Mouse (Mus musculus) neural tube, embryonic 13.5 days (tissue): ENCODE measurements around the gene Kncn. TPM values are rescaled to one million over a fixed set of nuclear protein-coding genes. Genes with fewer than 3 reads are reported as not detected.
A peak's percentile ranks its signal among the peaks of the same experiment; 100 is the strongest.

Experiments
- ATAC-seq: fragments of 200-750 bp; cut with Nextera tagmentation; 2 replicates; pipeline ENCODE4 v1.8.0; 2017; ENCODE audit warnings: low read depth, mild to moderate bottlenecking, moderate TSS enrichment, moderate library complexity
- H3K27ac ChIP-seq: fragments of 300-500 bp; sonication (generic); replicated peaks from 2 replicates; pipeline ENCODE4 v1.5.1; 2015; ENCODE audit warnings: moderate library complexity, mild to moderate bottlenecking, inconsistent platforms
- H3K27me3 ChIP-seq: fragments of 300-500 bp; sonication (generic); 2 replicates; pipeline ENCODE4 v1.6.1; 2015; ENCODE audit warnings: mild to moderate bottlenecking, inconsistent platforms
- H3K36me3 ChIP-seq: fragments of 300-500 bp; sonication (generic); 2 replicates; pipeline ENCODE4 v1.6.1; 2015; ENCODE audit warnings: mild to moderate bottlenecking, inconsistent platforms
- H3K4me1 ChIP-seq: fragments of 300-500 bp; sonication (generic); replicated peaks from 2 replicates; pipeline ENCODE4 v1.6.1; 2015; ENCODE audit warnings: inconsistent platforms
- H3K4me2 ChIP-seq: fragments of 300-500 bp; sonication (generic); 2 replicates; pipeline ENCODE4 v1.6.1; 2015; ENCODE audit warnings: inconsistent platforms, mild to moderate bottlenecking, moderate library complexity
- H3K4me3 ChIP-seq: fragments of 300-500 bp; sonication (generic); 2 replicates; pipeline ENCODE4 v1.5.1; 2015; ENCODE audit warnings: mild to moderate bottlenecking, inconsistent platforms
- H3K9ac ChIP-seq: fragments of 300-500 bp; sonication (generic); 2 replicates; pipeline ENCODE4 v1.6.1; 2015; ENCODE audit warnings: moderate library complexity, mild to moderate bottlenecking, inconsistent platforms
- H3K9me3 ChIP-seq: fragments of 300-500 bp; sonication (generic); 2 replicates; pipeline ENCODE4 v1.6.1; 2016; ENCODE audit warnings: inconsistent platforms
- WGBS: fragments of 180-500 bp; shearing (Covaris S2); methylation state at CpG from one replicate; pipeline ENCODE4 v1.1.7; 2015; 5-methylcytosine and 5-hydroxymethylcytosine counted together
- polyA plus RNA-seq: library from polyadenylated mRNA; unstranded; fragments of >200 nt; fragmentation: Nextera tagmentation; extraction: Ambion mirVana; gene quantifications from 2 replicates; pipeline ENCODE4 v1.2.1, GENCODE M21; 2015

The Kncn gene
- polyA plus RNA-seq, 1 experiment from 2014 or later: 0.42 TPM

DNA sequence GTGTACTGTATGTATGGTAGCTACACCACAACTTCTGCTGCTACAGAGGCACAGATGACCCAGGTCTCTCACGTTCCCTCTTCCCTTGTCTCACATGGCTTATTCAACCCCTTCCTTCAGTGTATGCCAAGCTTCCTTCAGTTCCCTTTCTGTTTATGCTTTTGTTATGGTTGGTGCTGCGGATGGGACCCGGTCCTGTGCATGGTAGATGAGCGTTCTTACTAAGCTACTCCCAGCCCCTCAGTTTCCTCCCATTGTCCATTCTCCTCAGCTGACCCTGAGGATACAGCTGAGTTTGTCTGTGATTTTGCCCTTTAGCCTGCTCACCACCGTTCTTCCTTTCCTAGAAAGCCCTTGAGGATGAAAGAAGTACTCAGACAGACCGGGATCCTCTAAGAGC lies 32.6 kb upstream of the Kncn start:
- 91% methylated on average over 6 of the region's 6 CpGs for WGBS
- ATAC-seq: no peak

DNA sequence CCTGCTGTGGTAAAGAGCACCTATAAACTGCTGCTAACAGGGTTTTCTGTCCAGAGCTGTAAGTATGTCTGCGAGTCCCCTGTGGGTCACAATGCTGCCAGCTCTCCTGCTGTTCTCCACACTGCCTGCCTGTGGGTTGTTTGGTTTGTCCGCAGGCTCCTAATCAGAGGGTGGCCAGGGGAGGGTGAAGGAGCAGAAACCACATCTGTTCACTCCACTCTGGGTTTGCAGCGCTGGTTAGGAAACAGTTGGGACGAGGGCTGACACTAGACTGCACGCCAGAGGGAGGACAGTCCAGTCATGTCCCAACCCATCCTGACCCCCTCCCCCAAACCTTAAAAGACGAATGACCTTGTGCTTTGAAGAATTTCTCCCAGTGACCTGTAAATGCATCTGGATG lies 29.1 kb upstream of the Kncn start:
- Histone ChIP-seq H3K9ac (peak overlapping the region; percentile 10; the same call in 1 of the 2 replicates), H3K4me3 (no peak overlapping the region), H3K4me2 (no peak overlapping the region), H3K27me3 (no peaks in the 10 kb centered on the region), H3K4me1 (peaks cover 38% of the 10 kb centered on the region), H3K27ac (peak overlapping the region; percentile 50; the same call in 1 of the 2 replicates), H3K36me3 (peaks cover 35% of the 10 kb centered on the region), H3K9me3 (no peaks in the 10 kb centered on the region)
- no peak for ATAC-seq
- 49% methylated on average over 6 of the region's 6 CpGs for WGBS

More for the DNA sequence above, 32.6 kb upstream of the Kncn start:
- peaks cover 33% of the 10 kb centered on the region for H3K36me3 ChIP-seq
- no peak overlapping the region for H3K9ac ChIP-seq
- no peak overlapping the region for H3K4me2 ChIP-seq
- no peaks in the 10 kb centered on the region for H3K9me3 ChIP-seq
- peaks cover 31% of the 10 kb centered on the region for H3K4me1 ChIP-seq
- H3K27me3 ChIP-seq: no peaks in the 10 kb centered on the region
- no peak overlapping the region for H3K4me3 ChIP-seq
- no peak overlapping the region for H3K27ac ChIP-seq

DNA sequence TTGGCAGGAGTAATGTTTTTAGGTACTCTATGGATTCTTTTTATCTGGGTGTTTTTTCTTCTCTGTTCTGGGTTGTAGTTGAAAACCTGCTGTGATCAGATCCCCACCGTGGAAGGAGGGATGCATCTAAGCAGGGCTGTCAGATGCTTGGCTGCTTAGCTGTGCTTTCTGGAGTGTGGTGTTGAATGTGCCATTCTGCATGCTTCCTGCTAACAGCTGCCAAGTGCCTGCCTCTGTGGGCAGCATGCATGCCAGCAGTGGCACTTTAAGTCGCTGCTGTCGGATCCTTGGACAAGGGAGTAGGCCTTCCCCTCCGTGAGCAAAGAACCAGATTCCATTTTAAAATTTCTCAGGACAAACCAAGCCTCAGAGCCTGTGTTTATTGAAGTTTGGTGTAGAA lies 28.6 kb upstream of the Kncn start:
- H3K27ac ChIP-seq: peak overlapping the region; percentile 50; the same call in 1 of the 2 replicates
- peak overlapping the region; percentile 10; the same call in 1 of the 2 replicates for H3K9ac ChIP-seq
- H3K27me3 ChIP-seq: no peaks in the 10 kb centered on the region
- WGBS: 61% methylated on average over 4 of the region's 4 CpGs
- H3K4me2 ChIP-seq: no peak overlapping the region
- H3K36me3 ChIP-seq: peaks cover 37% of the 10 kb centered on the region
- ATAC-seq: no peak
- no peak overlapping the region for H3K4me3 ChIP-seq
- H3K9me3 ChIP-seq: no peaks in the 10 kb centered on the region
- peaks cover 38% of the 10 kb centered on the region for H3K4me1 ChIP-seq

DNA sequence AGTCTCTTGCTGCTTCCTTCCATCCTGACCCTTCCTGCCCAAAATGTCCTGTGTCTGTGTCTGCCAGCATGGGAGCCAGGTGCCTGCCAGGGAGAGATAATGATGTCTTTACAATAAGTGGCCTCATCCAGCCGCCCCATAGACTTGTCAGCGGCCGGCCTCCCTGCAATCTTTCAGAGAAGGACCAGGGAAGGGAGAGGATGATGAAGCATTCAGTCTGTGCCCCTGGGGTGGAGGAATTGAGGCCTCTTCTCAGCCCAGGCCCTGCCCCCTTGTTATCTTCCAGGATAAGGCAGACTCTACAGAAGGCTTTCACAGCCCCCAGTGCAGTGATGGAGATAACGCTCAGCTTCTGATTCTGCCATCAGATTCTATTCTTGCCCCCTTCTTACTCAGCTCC lies 27.9 kb upstream of the Kncn start:
- H3K4me2 ChIP-seq: no peak overlapping the region
- H3K4me3 ChIP-seq: no peak overlapping the region
- peaks cover 37% of the 10 kb centered on the region for H3K36me3 ChIP-seq
- H3K4me1 ChIP-seq: peaks cover 31% of the 10 kb centered on the region
- 0 out of 2 replicates have a peak overlapping the region, but pooled peaks have one; percentile 9 for H3K9ac ChIP-seq
- H3K27me3 ChIP-seq: no peaks in the 10 kb centered on the region
- no peaks in the 10 kb centered on the region for H3K9me3 ChIP-seq
- ATAC-seq: no peak
- 35% methylated on average over 4 of the region's 4 CpGs for WGBS
- H3K27ac ChIP-seq: peak overlapping the region; percentile 50

DNA sequence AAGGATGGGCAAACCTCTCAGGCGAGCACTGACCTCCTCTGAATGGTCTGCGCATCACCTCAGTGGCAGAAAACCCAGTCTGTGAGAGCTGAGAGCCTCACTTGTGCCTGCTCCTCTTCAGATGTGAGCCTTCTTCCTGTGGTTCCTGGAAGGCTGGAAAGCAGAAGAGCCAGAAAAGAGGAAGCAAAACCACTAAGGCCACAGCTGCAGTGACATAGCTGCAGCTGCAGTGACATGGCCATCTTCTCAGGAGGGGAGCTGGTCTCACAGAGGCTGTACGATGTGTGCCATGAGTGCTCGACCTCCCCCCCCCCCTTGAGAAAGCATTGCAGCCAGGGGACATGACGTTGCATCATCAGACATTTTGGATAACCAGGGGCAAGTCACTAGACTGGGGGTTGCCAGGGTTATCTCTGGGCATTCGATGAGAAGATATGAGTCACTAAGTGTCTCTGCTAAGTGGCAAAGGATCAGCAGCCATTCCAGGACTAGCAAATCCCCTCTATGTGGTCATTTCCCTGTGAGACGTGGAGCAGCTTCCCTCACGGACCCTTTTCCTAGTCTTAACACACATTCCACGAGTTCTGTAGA lies 26.8 kb upstream of the Kncn start:
- no peak overlapping the region for H3K9ac ChIP-seq
- no peak overlapping the region; the same call in 1 of the 2 replicates for H3K27ac ChIP-seq
- H3K4me2 ChIP-seq: no peak overlapping the region
- no peaks in the 10 kb centered on the region for H3K27me3 ChIP-seq
- peaks cover 28% of the 10 kb centered on the region for H3K36me3 ChIP-seq
- 81% methylated on average over 9 of the region's 9 CpGs for WGBS
- H3K9me3 ChIP-seq: no peaks in the 10 kb centered on the region
- no peak overlapping the region for H3K4me3 ChIP-seq
- no peak for ATAC-seq
- peaks cover 30% of the 10 kb centered on the region for H3K4me1 ChIP-seq

DNA sequence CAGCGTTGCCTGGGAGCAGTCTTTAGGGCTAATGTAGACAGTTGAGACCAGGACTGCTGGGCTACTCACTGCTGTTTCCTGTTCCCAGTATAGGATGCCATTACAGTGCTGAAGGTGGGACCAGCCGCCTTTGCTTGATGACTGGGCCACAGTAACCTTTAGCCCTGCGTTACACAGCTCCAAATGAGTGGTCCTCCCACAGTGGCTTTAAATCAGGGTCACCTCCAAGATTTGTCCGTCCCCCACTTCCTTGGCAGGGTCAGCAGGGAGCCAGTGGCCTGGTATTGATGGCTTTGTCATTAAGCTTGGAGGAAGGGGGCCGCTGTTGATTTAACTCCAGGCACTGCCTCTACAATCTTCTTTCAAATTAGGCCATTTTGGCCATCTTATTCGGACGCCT lies 20.8 kb upstream of the Kncn start:
- H3K4me1 ChIP-seq: peaks cover 17% of the 10 kb centered on the region
- no peak overlapping the region for H3K4me3 ChIP-seq
- no peak overlapping the region for H3K4me2 ChIP-seq
- no peak overlapping the region for H3K9ac ChIP-seq
- no peaks in the 10 kb centered on the region for H3K27me3 ChIP-seq
- ATAC-seq: peak; percentile 51; the same call in 1 of the 2 replicates
- H3K27ac ChIP-seq: peak overlapping the region; percentile 38; the same call in 1 of the 2 replicates
- no peaks in the 10 kb centered on the region for H3K9me3 ChIP-seq
- H3K36me3 ChIP-seq: peaks cover 25% of the 10 kb centered on the region
- 39% methylated on average over 7 of the region's 7 CpGs for WGBS

DNA sequence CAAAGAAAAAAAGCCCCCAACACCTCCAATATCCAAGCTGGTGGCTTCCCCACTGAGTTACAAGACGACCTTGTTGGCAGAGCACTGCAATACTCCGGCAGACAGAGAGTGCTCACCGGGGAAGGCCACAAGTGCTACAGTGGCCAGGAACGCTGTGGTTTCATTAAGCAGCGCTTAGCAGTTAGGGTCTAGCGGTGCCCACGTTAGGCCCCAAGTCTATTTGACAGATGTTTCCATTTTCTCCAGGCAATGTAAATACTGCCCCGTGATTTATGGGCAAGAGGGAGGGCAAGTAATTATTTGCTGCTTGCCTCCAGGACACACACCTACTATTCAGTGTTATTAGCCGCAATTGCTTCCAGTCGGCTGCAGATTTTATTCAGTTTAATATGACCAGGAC lies 20.3 kb upstream of the Kncn start:
- Histone ChIP-seq H3K27me3 (no peaks in the 10 kb centered on the region), H3K4me2 (no peak overlapping the region), H3K4me1 (peaks cover 18% of the 10 kb centered on the region), H3K9ac (no peak overlapping the region), H3K9me3 (no peaks in the 10 kb centered on the region), H3K36me3 (peaks cover 25% of the 10 kb centered on the region), H3K4me3 (no peak overlapping the region), H3K27ac (peak overlapping the region; percentile 38; the same call in 1 of the 2 replicates)
- peak; percentile 73; the same call in 1 of the 2 replicates for ATAC-seq
- WGBS: 12% methylated on average over 10 of the region's 10 CpGs

DNA sequence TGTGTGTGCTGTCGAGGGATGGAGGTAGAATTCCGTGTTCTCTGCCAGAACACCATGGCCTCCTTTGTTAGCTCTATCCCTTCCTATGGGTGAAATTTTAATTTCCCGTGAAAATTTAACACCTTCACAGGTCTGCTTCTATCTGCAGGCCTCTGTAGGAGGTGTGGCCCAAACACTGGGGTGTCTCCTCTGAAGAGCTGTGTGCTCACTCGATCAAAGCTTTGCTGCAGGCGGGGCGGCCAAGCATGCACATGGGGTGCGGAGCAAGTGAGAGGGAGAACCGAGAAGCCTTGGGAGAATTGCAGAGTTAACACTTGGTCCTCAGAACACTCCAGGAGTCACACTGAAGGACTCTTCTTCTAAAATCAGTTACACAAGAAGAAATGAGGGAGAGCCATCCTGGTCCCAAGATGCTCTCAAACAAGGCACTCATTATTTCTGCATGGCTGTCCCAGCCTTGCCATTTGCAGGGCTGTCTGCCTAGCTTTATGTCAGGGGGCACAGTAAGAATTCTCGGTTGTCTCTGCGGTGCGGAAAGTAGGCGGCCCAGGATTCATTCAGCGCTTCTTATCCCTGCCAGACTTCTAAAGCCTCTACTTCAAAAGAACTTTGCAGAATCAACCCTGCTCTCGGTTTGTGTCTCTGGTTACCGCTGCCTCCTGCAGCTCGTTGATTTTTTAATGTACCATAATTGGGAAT lies 14.5 kb upstream of the Kncn start:
- Histone ChIP-seq H3K36me3 (peaks cover 23% of the 10 kb centered on the region), H3K9me3 (no peaks in the 10 kb centered on the region), H3K27ac (no peak overlapping the region), H3K4me2 (no peak overlapping the region), H3K9ac (no peak overlapping the region), H3K4me3 (no peak overlapping the region), H3K27me3 (no peaks in the 10 kb centered on the region), H3K4me1 (peaks cover 16% of the 10 kb centered on the region)
- 22% methylated on average over 16 of the region's 16 CpGs for WGBS
- ATAC-seq: no peak

DNA sequence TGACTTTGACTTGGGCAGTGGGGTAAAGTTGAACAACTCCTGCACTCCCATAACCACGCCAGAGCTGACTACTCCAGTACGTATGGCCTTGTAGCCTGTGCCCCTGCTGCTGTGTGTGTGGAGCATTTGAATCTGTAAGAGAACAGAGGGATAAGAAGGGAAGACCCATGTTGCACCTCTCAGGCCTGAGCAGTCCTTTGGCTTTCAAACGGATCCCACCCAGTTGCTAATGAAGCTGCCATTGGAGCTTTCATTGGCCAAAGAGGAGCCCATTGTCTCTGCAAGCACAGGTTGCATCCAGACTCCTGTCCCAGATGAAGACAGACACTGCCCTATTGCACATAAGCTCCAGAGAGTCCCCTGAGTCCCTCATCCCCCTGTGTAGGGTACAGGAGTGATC lies 11.0 kb upstream of the Kncn start:
- no peak for ATAC-seq
- Histone ChIP-seq H3K9ac (no peak overlapping the region), H3K27ac (no peak overlapping the region), H3K27me3 (no peaks in the 10 kb centered on the region; the same call in 1 of the 2 replicates), H3K36me3 (peaks cover 38% of the 10 kb centered on the region), H3K9me3 (no peaks in the 10 kb centered on the region), H3K4me2 (no peak overlapping the region), H3K4me3 (no peak overlapping the region), H3K4me1 (peaks cover 26% of the 10 kb centered on the region)
- WGBS: 82% methylated on average over 3 of the region's 3 CpGs

DNA sequence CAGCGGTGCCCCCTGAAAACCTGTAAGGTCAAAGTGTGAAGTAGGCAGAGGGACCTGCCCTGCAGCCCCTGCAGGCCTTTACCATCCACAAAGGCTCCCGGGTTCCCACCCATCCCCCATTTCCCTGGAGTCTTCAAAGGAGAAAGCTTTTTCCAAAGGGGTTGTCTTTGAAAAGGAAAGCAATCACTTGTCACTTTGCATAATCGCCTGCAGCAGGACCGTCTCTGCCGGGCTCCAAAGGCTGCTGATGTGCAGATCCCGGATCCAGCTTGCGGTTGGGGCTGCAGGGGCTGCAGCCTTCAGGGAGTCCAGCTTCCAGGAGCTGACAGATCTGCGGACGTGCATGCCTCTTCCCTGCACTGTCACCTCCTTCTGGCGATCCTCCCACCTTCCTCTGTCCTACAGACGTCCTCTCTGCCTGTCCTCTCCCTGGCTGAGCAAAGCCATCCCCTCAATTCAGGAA lies 6.0 kb upstream of the Kncn start:
- Histone ChIP-seq H3K27ac (peak overlapping the region; percentile 59; the same call in 1 of the 2 replicates), H3K27me3 (peaks cover 4% of the 10 kb centered on the region; the same call in 1 of the 2 replicates), H3K9ac (peak overlapping the region; percentile 55), H3K9me3 (no peaks in the 10 kb centered on the region), H3K4me1 (peaks cover 43% of the 10 kb centered on the region), H3K4me2 (peak overlapping the region; percentile 35), H3K4me3 (no peak overlapping the region), H3K36me3 (peaks cover 29% of the 10 kb centered on the region)
- ATAC-seq: 0 out of 2 replicates have a peak, but pooled peaks have one; percentile 19
- WGBS: 3% methylated on average over 11 of the region's 11 CpGs

DNA sequence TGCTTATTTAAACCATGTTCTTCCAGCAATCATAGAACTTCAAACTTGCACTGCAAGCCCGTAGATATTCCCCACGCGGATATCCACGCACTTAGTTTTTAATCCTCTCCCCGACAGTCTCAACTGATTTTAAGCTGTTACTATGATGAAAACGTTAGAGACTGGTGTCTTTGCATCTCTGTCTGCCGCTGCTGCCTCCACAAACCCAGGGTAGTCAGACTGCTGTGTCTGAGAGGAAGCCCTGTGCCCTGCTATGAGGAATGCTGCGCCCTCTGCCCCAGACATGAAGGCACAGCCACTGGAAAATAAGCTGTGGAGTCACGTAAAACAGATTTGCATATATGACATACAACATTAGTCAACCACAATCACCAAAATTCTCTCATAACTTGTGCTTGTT lies 5.4 kb upstream of the Kncn start:
- Histone ChIP-seq H3K9ac (no peak overlapping the region), H3K36me3 (peaks cover 23% of the 10 kb centered on the region), H3K27me3 (peaks cover 4% of the 10 kb centered on the region; the same call in 1 of the 2 replicates), H3K4me2 (no peak overlapping the region), H3K4me1 (peaks cover 43% of the 10 kb centered on the region), H3K27ac (no peak overlapping the region), H3K9me3 (no peaks in the 10 kb centered on the region), H3K4me3 (no peak overlapping the region)
- ATAC-seq: no peak
- 43% methylated on average over 9 of the region's 9 CpGs for WGBS

DNA sequence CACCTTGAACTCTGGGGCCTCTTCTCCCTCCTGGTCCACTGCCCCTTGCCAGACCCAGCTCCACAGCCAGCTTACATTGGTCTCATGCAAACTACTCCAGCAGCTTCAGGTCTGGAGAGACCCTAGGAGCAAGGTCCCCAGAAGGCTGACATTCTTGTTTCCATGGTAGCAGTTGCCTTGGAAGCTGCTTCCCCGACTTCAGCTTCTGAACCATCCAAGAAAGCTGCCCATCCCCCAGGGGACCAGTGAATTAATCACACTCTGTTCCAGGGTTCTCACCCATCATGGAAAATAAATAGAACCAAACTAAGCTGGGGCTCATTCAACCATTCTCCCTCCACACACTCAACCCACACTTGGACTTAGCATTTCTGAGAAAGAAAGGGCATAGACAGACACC lies 3.0 kb upstream of the Kncn start:
- H3K27ac ChIP-seq: no peak overlapping the region; the same call in 1 of the 2 replicates
- H3K9me3 ChIP-seq: no peaks in the 10 kb centered on the region
- H3K4me1 ChIP-seq: peaks cover 48% of the 10 kb centered on the region
- no peak overlapping the region for H3K9ac ChIP-seq
- peaks cover 7% of the 10 kb centered on the region; the same call in 1 of the 2 replicates for H3K27me3 ChIP-seq
- 6% methylated on average over 1 of the region's 1 CpGs for WGBS
- ATAC-seq: peak; percentile 20; the same call in 1 of the 2 replicates
- H3K4me2 ChIP-seq: no peak overlapping the region
- H3K36me3 ChIP-seq: 0 out of 2 replicates have a peak, but pooled peaks cover 4% of the 10 kb centered on the region
- no peak overlapping the region for H3K4me3 ChIP-seq
